Comparison of ENCODE assay signal across 10 mouse cellular contexts in genomic region chr6:119635629-119636028, GRCm38 (mm10).
DNase-seq lines count a peak whose midpoint lies in the region; ATAC-seq lines count a peak whose summit lies in the region.
"Had no signal": no experiment of that assay in that cellular context is flagged by ENCODE, and none has a peak within 500 bp of the region (broad histone marks: within the 10 kb centered on the region; RNA-seq: fewer than 3 reads in every experiment).

No protein-coding gene starts in this region.

- H3K4me2 ChIP-seq in liver, embryonic 11.5 days = no peak overlapping the region
- H3K4me2 ChIP-seq: embryonic facial prominence, embryonic 13.5 days had no signal

- peak; percentile 9 for DNase-seq in gastrocnemius, postnatal 14 days
- no peak for DNase-seq in gastrocnemius, postnatal 4 days (ENCODE audit: low spot score in 2 of 2)
- DNase-seq in WW6 (ENCODE audit: low read depth, low spot score) = peak; percentile 5
- DNase-seq in lung, postnatal 25 days (ENCODE audit: low spot score) = peak; percentile 36
- no peak for DNase-seq in cerebellum, adult 11 months
- DNase-seq in liver, embryonic 11.5 days (ENCODE audit: low spot score) = no peak
- no peak for DNase-seq in spleen, postnatal 10 days (ENCODE audit: low spot score in 2 of 2)
- DNase-seq: layer of hippocampus, adult 9-11 months had no signal

- no peak overlapping the region for H3K9ac ChIP-seq in liver, embryonic 11.5 days (ENCODE audit: low read depth, low read length)
- H3K9ac ChIP-seq: embryonic facial prominence, embryonic 13.5 days had no signal

- H3K27ac ChIP-seq in liver, embryonic 11.5 days (ENCODE audit: low read depth, low read length) = no peak overlapping the region

- no peaks in the 10 kb centered on the region for H3K9me3 ChIP-seq in liver, embryonic 11.5 days (ENCODE audit: control insufficient read depth, low read length)
- H3K9me3 ChIP-seq: embryonic facial prominence, embryonic 13.5 days had no signal

- H3K4me1 ChIP-seq in liver, embryonic 11.5 days (replicated peaks; ENCODE audit: control insufficient read depth, insufficient read depth, low read length) = no peaks in the 10 kb centered on the region

- intact Hi-C loops in gastrocnemius, postnatal 14 days (cut with DNase I; ENCODE audit: low total_unique reads) = no loop called here

- 47% methylated on average over 2 of the region's 2 CpGs for WGBS in liver, embryonic 11.5 days

- no peaks in the 10 kb centered on the region for H3K27me3 ChIP-seq in liver, embryonic 11.5 days (replicated peaks; ENCODE audit: control insufficient read depth, insufficient read depth, low read length)
- H3K27me3 ChIP-seq: embryonic facial prominence, embryonic 13.5 days had no signal

- peak; percentile 95 for ATAC-seq in inflammation-experienced regulatory T-cells, adult 6 months
- no peak for ATAC-seq in liver, embryonic 11.5 days (replicated peaks; ENCODE audit: low FRiP score)

- H3K36me3 ChIP-seq in liver, embryonic 11.5 days (ENCODE audit: control insufficient read depth, insufficient read depth, low read length) = no peaks in the 10 kb centered on the region
- H3K36me3 ChIP-seq: embryonic facial prominence, embryonic 13.5 days had no signal

- no peak overlapping the region for H3K4me3 ChIP-seq in liver, embryonic 11.5 days (ENCODE audit: low read depth, low read length)
- H3K4me3 ChIP-seq: embryonic facial prominence, embryonic 13.5 days had no signal

Comparison
In these comparisons a context has a peak if more than half of its experiments do, and no peak if none do; other contexts are left out.
1. DNase-seq: peak in gastrocnemius, postnatal 14 days (single experiment), WW6 (single experiment) and lung, postnatal 25 days (single experiment); none in gastrocnemius, postnatal 4 days (0 of 2), cerebellum, adult 11 months (single experiment), liver, embryonic 11.5 days (single experiment) and spleen, postnatal 10 days (0 of 2).